Mouse (Mus musculus): ENCODE measurements around the gene Cfap299. TPM values are rescaled to one million over a fixed set of nuclear protein-coding genes. Genes with fewer than 3 reads are reported as not detected.

Gene Cfap299
- total RNA-seq, 2 experiments from 2014 or later, result 0.42 TPM; not detected in 1

- intact Hi-C loops (cut with DNase I), result no loop called here
- no peak overlapping the region for H3K27ac ChIP-seq
- no peak overlapping the region for H3K4me3 ChIP-seq
- DNase-seq (ENCODE audit: extremely low spot score in 1 of 2, low spot score in 2 of 2), result no peak
- TF ChIP-seq CTCF (IDR thresholded peaks at IDR 0.05), result peak; percentile 70
Measured at GRCm38 (mm10) chr5:98344581-98344980, 15.5 kb downstream of the Cfap299 start.

GRCm38 (mm10) chr5:98346067-98346466 is 17.0 kb downstream of the Cfap299 start:
- intact Hi-C loops (cut with DNase I), result loop anchor here (2.0 kb wide), 1 partner anchor 811 kb away; no protein-coding TSS in a partner anchor
- H3K27ac ChIP-seq, result no peak overlapping the region
- DNase-seq (ENCODE audit: extremely low spot score in 1 of 2, low spot score in 2 of 2), result no peak
- no peak overlapping the region for H3K4me3 ChIP-seq
- TF ChIP-seq CTCF (IDR thresholded peaks at IDR 0.05), result peak; percentile 43

GRCm38 (mm10) chr5:98348605-98349004 is 19.5 kb downstream of the Cfap299 start:
- peak; percentile 90 for TF ChIP-seq CTCF (IDR thresholded peaks at IDR 0.05)
- DNase-seq (ENCODE audit: extremely low spot score in 1 of 2, low spot score in 2 of 2), result peak; percentile 70 to 82
- intact Hi-C loops (cut with DNase I), result loop anchor here (1.0 kb wide), 2 partner anchors 516 to 531 kb away; no protein-coding TSS in a partner anchor

GRCm38 (mm10) chr5:98359912-98360311 is 30.8 kb downstream of the Cfap299 start:
- TF ChIP-seq CTCF (IDR thresholded peaks at IDR 0.05), result no peak
- DNase-seq (ENCODE audit: extremely low spot score in 1 of 2, low spot score in 2 of 2), result no peak
- intact Hi-C loops (cut with DNase I), result no loop called here

More at GRCm38 (mm10) chr5:98348605-98349004, 19.5 kb downstream of the Cfap299 start:
- Histone ChIP-seq H3K4me3 (no peak overlapping the region), H3K27ac (no peak overlapping the region)

GRCm38 (mm10) chr5:98360792-98361419 is 31.8 kb downstream of the Cfap299 start:
- intact Hi-C loops (cut with DNase I), result no loop called here
- Histone ChIP-seq H3K27ac (no peak overlapping the region), H3K4me3 (no peak overlapping the region)
- no peak for TF ChIP-seq CTCF (IDR thresholded peaks at IDR 0.05)
- DNase-seq (ENCODE audit: extremely low spot score in 1 of 2, low spot score in 2 of 2), result no peak

More at GRCm38 (mm10) chr5:98359912-98360311, 30.8 kb downstream of the Cfap299 start:
- H3K27ac ChIP-seq, result no peak overlapping the region
- H3K4me3 ChIP-seq, result no peak overlapping the region

- DNase-seq (ENCODE audit: extremely low spot score in 1 of 2, low spot score in 2 of 2), result no peak
- Histone ChIP-seq H3K4me3 (no peak overlapping the region), H3K27ac (no peak overlapping the region)
- intact Hi-C loops (cut with DNase I), result no loop called here
- peak; percentile 30 for TF ChIP-seq CTCF (IDR thresholded peaks at IDR 0.05)
Measured at GRCm38 (mm10) chr5:98363428-98363827, 34.3 kb downstream of the Cfap299 start.

- intact Hi-C loops (cut with DNase I), result no loop called here
- no peak for DNase-seq (ENCODE audit: extremely low spot score in 1 of 2, low spot score in 2 of 2)
- no peak for TF ChIP-seq CTCF (IDR thresholded peaks at IDR 0.05)
- Histone ChIP-seq H3K4me3 (no peak overlapping the region), H3K27ac (no peak overlapping the region)
Measured at GRCm38 (mm10) chr5:98365340-98365739, 36.2 kb downstream of the Cfap299 start.

- TF ChIP-seq CTCF (IDR thresholded peaks at IDR 0.05), result peak; percentile 18
- DNase-seq (ENCODE audit: extremely low spot score in 1 of 2, low spot score in 2 of 2), result no peak
- no peak overlapping the region for H3K27ac ChIP-seq
- no peak overlapping the region for H3K4me3 ChIP-seq
- intact Hi-C loops (cut with DNase I), result no loop called here
Measured at GRCm38 (mm10) chr5:98368822-98369221, 39.7 kb downstream of the Cfap299 start.

- peak overlapping the region; percentile 51; the same call in 1 of the 2 replicates for H3K27ac ChIP-seq
- DNase-seq (ENCODE audit: extremely low spot score in 1 of 2, low spot score in 2 of 2), result no peak
- TF ChIP-seq CTCF (IDR thresholded peaks at IDR 0.05), result no peak
- no peak overlapping the region for H3K4me3 ChIP-seq
- intact Hi-C loops (cut with DNase I), result no loop called here
Measured at GRCm38 (mm10) chr5:98369426-98369825, 40.3 kb downstream of the Cfap299 start.

- Histone ChIP-seq H3K4me3 (no peak overlapping the region), H3K27ac (no peak overlapping the region)
- intact Hi-C loops (cut with DNase I), result no loop called here
- no peak for DNase-seq (ENCODE audit: extremely low spot score in 1 of 2, low spot score in 2 of 2)
- no peak for TF ChIP-seq CTCF (IDR thresholded peaks at IDR 0.05)
Measured at GRCm38 (mm10) chr5:98376058-98376798, 47.1 kb downstream of the Cfap299 start.

GRCm38 (mm10) chr5:98376799-98377090 is 47.6 kb downstream of the Cfap299 start:
- intact Hi-C loops (cut with DNase I), result no loop called here
- no peak for TF ChIP-seq CTCF (IDR thresholded peaks at IDR 0.05)

GRCm38 (mm10) chr5:98380360-98380759 is 51.3 kb downstream of the Cfap299 start:
- intact Hi-C loops (cut with DNase I), result no loop called here
- no peak overlapping the region for H3K4me3 ChIP-seq
- DNase-seq (ENCODE audit: extremely low spot score in 1 of 2, low spot score in 2 of 2), result no peak
- no peak overlapping the region for H3K27ac ChIP-seq
- TF ChIP-seq CTCF (IDR thresholded peaks at IDR 0.05), result no peak

More at GRCm38 (mm10) chr5:98376799-98377090, 47.6 kb downstream of the Cfap299 start:
- no peak overlapping the region for H3K4me3 ChIP-seq
- no peak for DNase-seq (ENCODE audit: extremely low spot score in 1 of 2, low spot score in 2 of 2)
- no peak overlapping the region for H3K27ac ChIP-seq

All from left cerebral cortex, adult 2 months (tissue).